ENCODE assay signal across 17 mouse cellular contexts in genomic region chr8:89150952-89151351, GRCm38 (mm10).
"Had no signal": no experiment of that assay in that cellular context is flagged by ENCODE, and none has a peak within 500 bp of the region (broad histone marks: within the 10 kb centered on the region; RNA-seq: fewer than 3 reads in every experiment).

No protein-coding gene starts in this region.

- H3K9ac ChIP-seq: neural tube, embryonic 12.5 days; neural tube, embryonic 13.5 days; neural tube, embryonic 15.5 days; stomach, embryonic 15.5 days had no signal

- H3K27ac ChIP-seq: neural tube, embryonic 12.5 days; neural tube, embryonic 13.5 days; neural tube, embryonic 15.5 days; stomach, embryonic 15.5 days; stomach, postnatal 0 days had no signal

- DNase-seq: retina, postnatal 1 day; right cerebral cortex, adult 18-20 months; right cerebral cortex, postnatal 14 days; right cerebral cortex, postnatal 25 days; right cerebral cortex, postnatal 4 days; spleen, adult 18-20 months; thymus, adult 18-20 months; thymus, adult 2 months; thymus, postnatal 14 days; thymus, postnatal 25 days; thymus, postnatal 36 days; thymus, postnatal 4 days had no signal

- H3K4me2 ChIP-seq: neural tube, embryonic 12.5 days; neural tube, embryonic 13.5 days; neural tube, embryonic 15.5 days; stomach, embryonic 15.5 days had no signal

- H3K9me3 ChIP-seq: neural tube, embryonic 13.5 days; neural tube, embryonic 15.5 days; stomach, embryonic 15.5 days had no signal

- H3K27me3 ChIP-seq: neural tube, embryonic 12.5 days; neural tube, embryonic 13.5 days; stomach, embryonic 15.5 days had no signal

- H3K4me3 ChIP-seq: neural tube, embryonic 12.5 days; neural tube, embryonic 13.5 days; neural tube, embryonic 15.5 days; stomach, embryonic 15.5 days had no signal

- H3K36me3 ChIP-seq: neural tube, embryonic 12.5 days; neural tube, embryonic 13.5 days; neural tube, embryonic 15.5 days; stomach, embryonic 15.5 days had no signal
